36 mouse cellular contexts compared by ENCODE assay signal in genomic region chr7:107547872-107548271, GRCm38 (mm10). TPM values are rescaled to one million over a fixed set of nuclear protein-coding genes. Genes with fewer than 3 reads are reported as not detected.
"Had no signal": no experiment of that assay in that cellular context is flagged by ENCODE, and none has a peak within 500 bp of the region (broad histone marks: within the 10 kb centered on the region; RNA-seq: fewer than 3 reads in every experiment).

No protein-coding gene starts in this region.

- ATAC-seq: liver, embryonic 12.5 days; liver, postnatal 0 days; lung, postnatal 0 days; midbrain, embryonic 13.5 days; midbrain, embryonic 15.5 days; midbrain, embryonic 16.5 days had no signal

- H3K4me2 ChIP-seq: limb, embryonic 12.5 days; limb, embryonic 13.5 days; limb, embryonic 15.5 days; liver, embryonic 11.5 days; liver, embryonic 12.5 days; liver, embryonic 13.5 days; liver, embryonic 15.5 days; lung, embryonic 14.5 days; lung, embryonic 15.5 days; midbrain, embryonic 11.5 days; midbrain, embryonic 12.5 days; midbrain, embryonic 13.5 days; midbrain, embryonic 15.5 days; neural tube, embryonic 12.5 days; neural tube, embryonic 13.5 days had no signal

- H3K27me3 ChIP-seq: limb, embryonic 12.5 days; limb, embryonic 13.5 days; limb, embryonic 15.5 days; liver, embryonic 12.5 days; liver, embryonic 13.5 days; liver, embryonic 15.5 days; lung, embryonic 15.5 days; midbrain, embryonic 12.5 days; midbrain, embryonic 13.5 days; midbrain, embryonic 15.5 days; neural tube, embryonic 12.5 days; neural tube, embryonic 13.5 days had no signal

- H3K9ac ChIP-seq: limb, embryonic 12.5 days; limb, embryonic 13.5 days; limb, embryonic 15.5 days; liver, embryonic 12.5 days; liver, embryonic 13.5 days; liver, embryonic 14.5 days; liver, embryonic 15.5 days; liver, postnatal 0 days; lung, embryonic 14.5 days; lung, embryonic 15.5 days; midbrain, embryonic 12.5 days; midbrain, embryonic 13.5 days; midbrain, embryonic 15.5 days; neural tube, embryonic 12.5 days; neural tube, embryonic 13.5 days had no signal

- H3K27ac ChIP-seq: limb, embryonic 10.5 days; limb, embryonic 12.5 days; limb, embryonic 13.5 days; limb, embryonic 15.5 days; liver, embryonic 12.5 days; liver, embryonic 13.5 days; liver, embryonic 14.5 days; liver, embryonic 15.5 days; lung, embryonic 15.5 days; macrophage; midbrain, embryonic 10.5 days; midbrain, embryonic 12.5 days; midbrain, embryonic 13.5 days; midbrain, embryonic 15.5 days; neural tube, embryonic 12.5 days; neural tube, embryonic 13.5 days had no signal

- H3K4me1 ChIP-seq: limb, embryonic 10.5 days; limb, embryonic 12.5 days; limb, embryonic 13.5 days; limb, embryonic 15.5 days; liver, embryonic 12.5 days; liver, embryonic 13.5 days; liver, embryonic 15.5 days; lung, embryonic 15.5 days; midbrain, embryonic 10.5 days; midbrain, embryonic 12.5 days; midbrain, embryonic 13.5 days; midbrain, embryonic 15.5 days; neural tube, embryonic 12.5 days; neural tube, embryonic 13.5 days had no signal

- H3K9me3 ChIP-seq: limb, embryonic 10.5 days; limb, embryonic 12.5 days; limb, embryonic 13.5 days; limb, embryonic 15.5 days; liver, embryonic 12.5 days; liver, embryonic 13.5 days; liver, embryonic 15.5 days; lung, embryonic 15.5 days; megakaryocyte, embryonic 14.5 days; midbrain, embryonic 10.5 days; midbrain, embryonic 12.5 days; midbrain, embryonic 13.5 days; midbrain, embryonic 15.5 days; neural tube, embryonic 12.5 days; neural tube, embryonic 13.5 days had no signal

- H3K4me3 ChIP-seq: limb, embryonic 10.5 days; limb, embryonic 12.5 days; limb, embryonic 13.5 days; limb, embryonic 15.5 days; liver, embryonic 12.5 days; liver, embryonic 13.5 days; liver, embryonic 15.5 days; lung, embryonic 15.5 days; megakaryocyte, embryonic 14.5 days; midbrain, embryonic 10.5 days; midbrain, embryonic 12.5 days; midbrain, embryonic 13.5 days; midbrain, embryonic 15.5 days; myocyte; neural tube, embryonic 12.5 days; neural tube, embryonic 13.5 days had no signal

- H3K36me3 ChIP-seq: limb, embryonic 10.5 days; limb, embryonic 12.5 days; limb, embryonic 13.5 days; limb, embryonic 15.5 days; liver, embryonic 12.5 days; liver, embryonic 13.5 days; liver, embryonic 15.5 days; lung, embryonic 15.5 days; midbrain, embryonic 10.5 days; midbrain, embryonic 12.5 days; midbrain, embryonic 13.5 days; midbrain, embryonic 15.5 days; neural tube, embryonic 12.5 days; neural tube, embryonic 13.5 days had no signal

- DNase-seq: left cerebral cortex, postnatal 4 days; liver; liver, embryonic 13.5 days; liver, postnatal 0 days; lung, adult 18-20 months; lung, adult 2 months; lung, embryonic 14.5 days; lung, postnatal 14 days; lung, postnatal 36 days; lung, postnatal 4 days; midbrain, embryonic 14.5 days had no signal

RNA-seq across cellular contexts. Expression of gene Olfml1, which starts 19.4 kb away (rescaled TPM):
- total RNA-seq: megakaryocyte progenitor cell, adult 5-6 weeks; megakaryocyte, adult 5-6 weeks; megakaryocyte-erythroid progenitor cell, adult 5-6 weeks; monocyte, adult 5-6 weeks had no signal
- polyA plus RNA-seq: macrophage, myocyte had no signal
